Mouse (Mus musculus): ENCODE measurements around the gene Ncor1.
"Not testable (repeated sequence)": the region's sequence is repeated elsewhere in the genome, so short reads cannot be mapped to it uniquely, and the experiment has no call there.

The Ncor1 gene

DNA sequence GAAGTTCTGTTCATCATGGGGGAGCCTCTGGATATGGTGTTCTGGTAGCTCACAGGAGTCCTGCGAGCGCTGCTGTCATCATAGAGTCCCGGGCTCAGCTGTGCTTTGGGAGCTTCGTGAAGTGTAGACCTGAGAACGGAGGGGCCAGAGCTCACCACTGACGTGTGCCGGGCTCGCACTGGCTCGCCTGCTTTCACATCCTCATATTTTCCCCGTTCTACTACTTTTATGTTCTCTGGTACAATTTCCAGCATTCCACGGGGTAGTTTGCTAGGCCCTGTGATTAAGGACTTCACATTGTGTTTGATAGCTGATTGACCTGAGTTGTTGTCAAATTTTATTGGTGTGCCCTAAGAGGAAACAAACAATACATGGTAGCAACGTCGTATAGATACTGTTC lies 115.3 kb downstream of the Ncor1 start:
- no peak for DNase-seq

DNA sequence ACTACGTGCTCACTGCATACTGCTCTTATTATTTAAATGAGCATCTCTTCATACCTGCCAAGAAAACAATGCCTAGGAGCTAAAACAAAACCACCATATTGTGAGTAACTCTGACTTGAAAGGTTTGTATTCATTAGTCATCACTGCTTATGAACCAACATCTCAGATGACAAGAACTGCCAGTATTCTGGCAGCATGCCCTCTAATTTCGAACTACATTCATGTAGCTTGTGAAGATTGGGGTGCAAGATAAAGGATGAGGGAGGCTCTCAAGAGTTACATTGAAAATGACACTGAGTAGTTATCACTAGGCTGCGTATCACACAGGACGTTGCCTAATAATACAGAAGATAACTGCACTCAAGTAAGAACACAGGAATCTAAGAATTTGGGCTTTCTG lies 126.1 kb downstream of the Ncor1 start:
- no peak for DNase-seq

DNA sequence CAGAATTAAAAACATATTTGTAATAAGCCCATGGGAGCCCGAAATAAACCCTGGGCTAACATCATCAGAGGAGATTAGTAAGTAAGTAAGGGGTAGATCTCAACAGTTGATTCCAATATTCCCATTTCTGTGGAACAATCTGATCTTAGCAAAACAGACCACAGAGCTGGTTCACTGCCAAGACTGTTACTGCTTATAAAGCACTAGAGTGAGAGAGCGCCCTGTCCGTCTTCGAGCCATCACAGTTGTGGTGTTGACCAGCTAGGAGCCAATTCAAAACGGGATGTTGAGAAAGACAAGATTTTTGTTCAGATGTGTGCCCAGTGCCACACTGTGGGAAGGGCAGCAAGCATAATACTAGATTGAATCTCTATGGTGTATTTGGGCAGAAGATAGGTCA lies 127.2 kb downstream of the Ncor1 start:
- DNase-seq = no peak

DNA sequence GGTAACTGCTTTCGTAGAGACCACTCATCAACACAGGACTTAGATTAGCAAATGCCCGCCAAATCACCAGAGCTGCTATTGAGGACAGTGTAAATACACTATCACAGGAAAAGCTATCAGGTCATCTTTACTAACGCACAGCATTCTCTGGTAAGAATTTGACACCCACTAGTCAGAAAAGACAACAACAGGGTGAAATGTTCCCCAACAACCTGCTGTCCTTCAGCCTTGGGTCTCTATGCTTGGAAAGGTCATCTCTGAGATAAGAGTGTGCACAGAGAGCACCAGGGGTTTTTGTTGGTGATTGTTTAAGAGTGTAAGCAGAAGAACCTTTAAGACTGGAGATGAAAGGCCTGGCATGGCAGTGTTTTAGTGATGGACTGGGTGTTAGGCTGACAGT lies 134.7 kb downstream of the Ncor1 start:
- no peak for DNase-seq

DNA sequence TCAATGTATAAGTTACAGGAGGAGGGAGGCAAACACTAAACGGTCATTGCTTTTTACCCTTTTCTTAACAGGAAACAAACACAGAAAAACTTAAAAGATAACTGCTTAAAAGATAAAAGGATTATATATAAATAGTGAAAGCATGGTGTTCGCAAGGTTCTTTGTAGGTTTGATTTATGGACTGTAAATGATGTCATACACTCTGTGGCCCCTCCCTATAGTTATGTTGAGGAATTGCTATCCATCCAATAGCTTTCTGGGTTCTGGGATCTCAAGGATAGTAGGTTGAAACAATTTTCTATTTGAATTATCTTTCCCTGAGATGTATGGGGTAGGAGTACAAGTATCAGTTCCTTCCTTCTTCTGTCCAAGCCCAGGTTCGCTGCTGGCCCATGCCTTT lies 138.2 kb downstream of the Ncor1 start:
- DNase-seq = no peak

DNA sequence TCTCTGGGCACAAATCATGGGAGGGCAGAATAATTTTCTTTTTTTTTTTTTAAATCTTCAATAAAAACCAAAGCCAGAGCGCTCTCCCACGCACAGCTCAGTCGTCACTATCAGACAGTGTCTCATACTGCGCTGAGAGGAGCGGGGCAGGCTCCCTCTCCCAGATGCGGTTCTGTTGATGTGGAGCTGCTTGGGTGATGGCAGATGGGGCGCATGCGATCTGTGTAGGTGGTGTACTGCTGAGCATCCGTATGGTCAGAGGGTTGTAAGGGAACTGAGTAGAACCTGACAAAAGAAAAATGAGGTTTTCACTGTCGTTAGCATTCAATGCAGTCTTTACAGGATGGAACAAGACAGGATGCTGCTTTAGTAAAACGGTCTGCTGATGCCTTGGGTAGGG lies 140.6 kb downstream of the Ncor1 start:
- no peak for DNase-seq

DNA sequence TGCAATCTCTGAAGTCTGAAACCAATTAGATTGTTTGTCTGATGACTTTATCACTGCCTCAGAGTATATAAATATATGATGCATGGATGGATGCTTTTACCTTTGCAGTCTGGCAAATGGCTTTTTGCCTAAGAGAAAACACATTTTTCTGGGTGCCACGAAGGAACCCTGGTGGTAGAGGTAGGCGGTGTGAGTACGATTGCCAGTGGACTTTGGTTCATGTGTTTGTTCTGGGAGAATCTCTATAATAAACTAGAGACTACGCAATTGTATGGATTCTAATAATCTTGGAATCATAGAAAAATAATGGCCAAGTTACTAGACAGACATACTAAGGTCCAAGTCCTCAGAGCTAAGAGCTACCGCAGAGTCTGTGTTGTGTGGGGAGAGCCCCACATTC lies 143.4 kb downstream of the Ncor1 start:
- DNase-seq = no peak

DNA sequence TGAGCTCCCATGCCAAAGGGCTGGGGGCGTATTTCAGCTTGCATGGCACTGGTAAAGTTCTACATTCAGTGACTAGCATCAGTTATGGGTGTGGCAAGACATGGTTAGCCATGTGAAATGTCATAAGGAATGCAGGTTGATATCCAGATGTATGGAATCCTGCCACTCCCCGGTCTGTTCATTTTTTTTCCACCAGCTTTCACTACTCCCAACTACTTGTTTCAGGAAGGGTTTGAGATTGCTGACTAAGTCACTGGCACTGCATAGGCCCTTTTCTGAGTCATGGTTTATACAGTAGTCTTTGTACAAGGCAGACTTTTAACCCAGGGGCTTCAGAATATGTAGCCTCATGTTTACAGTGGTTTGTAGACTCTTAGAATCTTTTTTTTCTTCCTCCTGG lies 149.0 kb downstream of the Ncor1 start:
- no peak for DNase-seq

DNA sequence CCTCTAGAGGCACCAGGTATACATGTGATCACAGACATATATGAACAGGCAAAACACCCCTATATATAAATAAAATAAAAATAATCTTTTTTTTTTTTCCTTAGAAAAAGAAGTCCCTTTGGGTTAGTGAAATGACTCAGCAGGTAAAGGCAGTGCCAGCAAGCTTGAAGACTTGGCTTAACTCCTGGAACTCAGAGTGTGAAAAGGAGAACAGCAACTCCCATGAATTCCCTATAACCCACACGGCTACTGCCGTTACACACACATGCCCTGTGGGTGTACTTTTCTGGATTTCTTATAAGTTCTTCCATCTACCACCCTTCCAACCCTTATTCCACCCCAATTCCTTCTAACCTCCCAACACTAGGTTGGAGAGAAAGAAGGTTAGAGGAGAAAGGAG lies 152.5 kb downstream of the Ncor1 start:
- no peak for DNase-seq

DNA sequence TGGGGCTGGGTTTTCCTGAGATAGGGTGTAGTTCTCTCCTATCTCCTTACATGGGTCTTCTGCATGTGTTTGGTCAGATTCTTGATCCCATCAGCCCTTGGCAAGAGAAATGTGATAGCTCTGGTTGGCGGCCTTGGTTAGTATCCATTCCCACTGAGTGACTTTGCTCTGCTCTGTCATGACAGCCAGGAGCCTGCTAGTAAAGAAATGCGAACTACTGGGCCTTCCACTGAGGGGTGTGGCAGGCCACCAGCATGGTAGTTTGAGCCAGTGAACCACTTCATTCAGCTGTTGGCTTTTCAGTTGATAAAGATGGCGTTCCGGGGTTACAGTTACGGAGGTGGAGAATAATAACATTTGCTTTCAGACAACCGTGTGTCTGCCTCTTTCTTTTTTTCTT lies 159.5 kb downstream of the Ncor1 start:
- DNase-seq = no peak

DNA sequence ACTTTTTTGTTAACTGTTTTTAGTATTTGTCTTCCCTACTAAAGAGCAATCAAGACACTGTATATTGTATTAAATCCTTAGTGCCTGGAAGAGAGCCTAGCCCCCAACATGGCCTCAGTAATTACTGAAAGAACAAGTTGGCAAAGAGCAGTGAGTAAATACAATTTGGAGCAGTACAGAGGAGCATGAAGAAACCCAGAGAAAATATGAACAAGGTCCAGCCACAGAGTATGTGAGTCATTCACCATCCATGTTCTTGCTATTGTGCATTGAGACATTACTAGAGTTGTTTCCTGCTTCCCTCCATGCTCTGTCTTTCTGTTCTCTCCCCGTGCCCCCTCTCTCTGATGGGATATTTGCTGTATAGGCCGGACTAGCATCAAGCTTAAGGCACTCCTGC lies 164.2 kb downstream of the Ncor1 start:
- no peak for DNase-seq

DNA sequence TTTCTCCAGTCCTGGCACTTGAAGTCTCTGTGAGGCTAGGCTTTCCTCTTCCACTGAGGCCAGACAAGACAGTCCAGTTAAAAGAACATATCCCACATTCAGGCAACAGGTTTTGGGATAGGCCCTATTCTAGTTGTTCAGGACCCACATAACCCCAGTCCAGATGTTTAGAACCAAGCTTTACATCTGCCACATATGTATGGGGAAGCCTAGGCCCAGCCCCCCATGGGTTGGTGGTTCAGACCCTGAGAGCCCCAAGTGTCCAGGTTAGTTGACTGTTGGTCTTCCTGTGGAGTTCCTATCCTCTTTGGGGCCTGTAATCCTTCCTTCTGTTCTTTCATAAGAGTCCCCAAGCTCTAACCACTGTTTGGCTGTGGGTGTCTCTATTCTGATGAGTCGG lies 170.6 kb downstream of the Ncor1 start:
- no peak for DNase-seq

DNA sequence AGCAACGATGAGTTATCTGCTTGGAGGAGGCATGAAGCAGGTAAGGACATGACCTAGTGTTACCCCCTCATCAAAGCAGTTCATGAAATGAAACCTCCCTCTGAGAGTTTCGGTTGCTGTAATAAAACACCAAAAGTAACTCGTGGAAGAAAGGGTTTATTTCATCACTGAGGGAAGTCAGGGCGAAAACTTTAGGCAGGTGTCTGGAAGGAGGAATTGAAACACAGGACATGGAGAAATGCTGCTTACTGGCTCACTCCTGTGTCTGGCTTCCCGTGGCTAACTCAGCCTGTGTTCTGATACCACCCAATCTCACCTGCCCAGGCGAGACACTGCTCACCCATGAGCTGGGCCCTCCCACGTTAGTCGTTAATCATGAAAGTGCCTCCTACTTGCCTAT lies 173.3 kb downstream of the Ncor1 start:
- no peak for DNase-seq

DNA sequence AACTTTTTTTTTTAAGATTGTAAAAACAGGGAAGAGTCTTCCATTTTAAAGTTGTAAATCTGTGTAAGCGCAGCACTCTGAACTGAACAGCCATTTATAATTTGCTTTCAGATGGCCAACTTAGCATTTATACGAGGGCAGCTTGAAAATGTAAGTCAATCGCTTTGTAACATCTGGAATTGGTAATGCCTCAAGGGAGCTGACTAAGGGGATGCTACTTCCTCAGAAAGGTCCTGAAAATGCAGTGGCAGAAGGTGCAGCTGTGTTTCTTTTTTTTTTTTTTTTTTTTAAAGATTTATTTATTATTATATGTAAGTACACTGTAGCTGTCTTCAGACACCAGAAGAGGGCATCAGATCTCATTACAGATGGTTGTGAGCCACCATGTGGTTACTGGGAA lies 174.3 kb downstream of the Ncor1 start:
- not testable (repeated sequence) for DNase-seq

DNA sequence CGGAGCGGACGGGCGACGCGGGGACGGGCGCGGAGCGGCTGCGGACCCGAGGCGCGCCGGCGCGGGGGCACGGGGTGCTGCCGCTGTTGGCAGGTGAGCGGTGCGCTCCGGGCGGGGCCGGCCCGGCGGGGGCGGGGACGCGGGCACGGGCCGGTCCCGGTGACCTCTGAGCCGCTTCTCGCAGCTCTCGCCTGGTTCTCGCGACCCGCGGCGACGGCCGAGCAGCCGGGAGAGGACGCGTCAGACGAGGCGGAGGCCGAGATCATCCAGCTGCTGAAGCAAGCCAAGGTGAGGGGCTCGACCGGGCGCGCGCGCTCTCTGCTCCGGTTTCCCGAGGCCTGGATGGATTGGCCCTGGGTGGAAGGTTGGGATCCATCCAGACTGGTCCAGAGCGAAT lies 176.7 kb downstream of the Ncor1 start:
- DNase-seq = no peak

DNA sequence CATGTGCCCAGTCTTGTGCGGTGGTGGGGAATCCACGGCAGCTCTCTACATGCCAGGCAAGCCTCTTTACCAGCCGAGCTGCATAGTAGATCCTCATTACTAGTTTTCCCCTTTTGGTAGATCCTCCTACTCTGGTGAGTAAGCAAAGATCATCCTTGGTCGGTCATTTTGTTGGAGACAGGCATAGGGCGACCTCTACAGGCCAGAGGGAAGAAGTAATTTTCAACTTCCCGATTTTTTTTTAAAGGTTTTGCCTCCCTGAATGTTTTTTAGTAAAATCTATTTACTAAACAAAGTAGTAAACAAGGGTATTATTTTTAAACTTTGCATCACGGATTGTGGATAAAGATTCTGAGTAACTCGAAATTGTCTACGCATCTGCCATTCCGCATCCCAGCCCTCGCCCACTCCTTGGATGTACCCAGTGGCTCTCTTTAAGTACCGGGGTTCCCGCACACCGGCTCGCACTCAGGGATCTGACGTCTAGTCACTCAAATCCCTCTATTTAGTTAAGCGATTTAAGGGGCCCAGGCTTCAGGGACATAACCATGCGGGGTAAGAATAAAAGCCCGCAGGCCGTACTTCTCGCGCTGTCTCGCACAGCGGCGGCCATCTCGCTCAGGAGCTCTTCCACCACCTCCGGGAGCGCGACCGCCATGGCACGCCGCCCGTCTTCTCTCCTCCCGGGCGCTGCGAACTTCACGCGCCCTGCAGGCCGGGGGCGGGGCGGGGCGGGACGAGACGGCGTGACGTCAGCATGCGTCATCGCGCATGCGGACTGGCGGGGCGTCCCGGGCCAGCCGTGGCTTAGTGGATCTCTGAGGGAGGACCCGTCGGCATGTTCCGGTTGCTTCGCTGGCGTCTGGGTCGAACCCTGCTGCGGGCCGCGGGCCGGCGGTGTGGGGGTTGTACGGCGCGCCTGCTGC lies 177.4 kb downstream of the Ncor1 start, which contains the start of the genes Zswim7 and Ttc19:
Gene Zswim7 (minus strand): TSS at position 701 of the 926 bp plus-strand sequence.
Gene Ttc19 (plus strand): TSS at position 799 of the 926 bp plus-strand sequence.
- DNase-seq = peak; percentile 95

DNA sequence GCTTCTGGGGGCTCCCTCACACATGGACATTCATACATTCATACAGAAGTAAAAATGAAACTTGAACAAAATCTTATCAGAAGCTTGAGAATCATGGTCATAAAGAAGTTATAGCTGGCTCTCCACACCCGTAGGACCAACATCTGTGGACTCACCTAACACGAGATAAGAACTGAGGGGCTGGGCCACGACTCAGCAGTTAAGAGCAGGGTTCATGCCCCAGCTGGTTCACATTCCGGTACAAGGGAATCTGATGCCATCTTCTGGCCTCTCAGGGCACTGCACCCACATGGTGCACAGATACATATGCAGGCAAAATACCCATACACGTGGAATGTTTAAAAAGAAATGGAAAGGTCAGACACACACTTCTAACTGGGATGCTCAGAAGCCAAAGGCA lies 180.3 kb downstream of the Ncor1 start:
- DNase-seq = peak; percentile 84

DNA sequence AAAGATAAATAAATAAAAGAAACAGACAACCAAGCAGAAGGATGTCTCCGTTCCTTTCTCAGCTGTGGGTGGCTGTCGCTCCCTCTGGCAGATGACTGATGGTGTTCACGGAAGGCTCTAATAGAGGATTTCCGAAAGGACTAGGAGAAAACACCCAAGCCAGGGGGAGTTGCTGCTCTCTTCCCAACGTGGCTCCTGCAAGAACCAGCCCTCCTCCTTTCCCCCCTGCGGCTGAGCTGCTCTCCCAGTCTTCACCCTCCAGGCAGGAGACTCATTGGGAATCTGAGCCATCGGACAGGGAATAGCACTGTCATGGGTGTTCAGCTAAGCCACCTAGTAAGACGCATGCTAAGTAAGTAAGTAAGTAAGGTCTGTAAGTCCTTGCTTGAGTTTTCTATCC lies 181.3 kb downstream of the Ncor1 start:
- no peak for DNase-seq

DNA sequence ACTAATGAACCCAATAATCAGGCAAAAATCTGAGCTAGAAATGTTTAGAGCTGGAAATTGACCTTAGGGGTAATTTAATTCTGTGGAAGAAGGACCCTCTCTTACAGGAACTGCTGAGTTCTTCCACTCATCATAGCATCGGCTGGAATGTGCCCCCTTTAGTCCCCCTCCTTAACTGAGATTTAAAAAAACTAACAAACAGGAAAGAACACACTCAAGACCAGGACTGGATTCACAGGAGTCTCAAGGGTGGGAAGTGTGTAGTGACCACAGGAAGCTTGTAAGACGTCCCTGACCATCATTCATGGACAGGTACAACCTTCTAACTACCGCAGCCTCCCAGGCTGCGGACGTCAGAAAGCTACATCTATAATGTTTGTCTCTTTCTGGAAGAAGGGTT lies 187.5 kb downstream of the Ncor1 start:
- no peak for DNase-seq

DNA sequence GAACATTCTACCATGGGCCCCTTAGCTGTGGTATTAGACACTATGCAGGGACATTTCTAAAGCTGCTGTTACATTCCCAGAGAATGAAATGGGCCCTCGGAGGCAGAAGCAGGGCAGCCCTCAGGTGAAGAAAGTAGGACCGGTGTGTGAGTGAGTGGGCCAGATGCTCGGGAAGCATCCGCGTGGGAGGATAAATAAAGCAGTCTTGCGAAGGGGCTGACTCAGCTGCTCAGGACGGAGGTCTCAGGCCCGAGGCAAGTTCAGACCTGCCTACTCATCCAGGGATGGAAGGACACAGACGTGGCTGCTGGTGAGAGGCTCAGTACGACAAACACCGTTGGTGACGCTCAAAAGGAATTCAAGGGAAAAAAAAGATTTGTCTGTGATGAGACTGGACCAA lies 189.2 kb downstream of the Ncor1 start:
- DNase-seq = no peak

DNA sequence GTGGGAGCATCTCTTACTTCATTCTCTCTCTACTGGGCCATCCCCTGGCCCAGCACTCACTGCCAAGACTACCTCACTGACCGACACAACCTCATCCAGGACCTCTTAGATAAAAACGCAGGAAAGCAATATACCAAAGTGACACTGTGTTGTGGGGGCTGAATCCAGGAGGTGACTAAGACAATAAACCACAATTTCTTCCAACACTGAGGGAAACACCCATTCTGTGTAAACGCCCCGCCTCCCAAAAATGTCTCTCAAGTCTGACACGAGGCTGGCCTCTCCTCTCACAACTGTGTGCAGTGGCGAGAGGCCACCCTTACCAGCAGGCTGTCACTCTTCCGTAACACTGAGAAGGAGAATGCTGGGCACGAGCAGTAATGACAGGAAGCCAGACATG lies 190.0 kb downstream of the Ncor1 start:
- no peak for DNase-seq

DNA sequence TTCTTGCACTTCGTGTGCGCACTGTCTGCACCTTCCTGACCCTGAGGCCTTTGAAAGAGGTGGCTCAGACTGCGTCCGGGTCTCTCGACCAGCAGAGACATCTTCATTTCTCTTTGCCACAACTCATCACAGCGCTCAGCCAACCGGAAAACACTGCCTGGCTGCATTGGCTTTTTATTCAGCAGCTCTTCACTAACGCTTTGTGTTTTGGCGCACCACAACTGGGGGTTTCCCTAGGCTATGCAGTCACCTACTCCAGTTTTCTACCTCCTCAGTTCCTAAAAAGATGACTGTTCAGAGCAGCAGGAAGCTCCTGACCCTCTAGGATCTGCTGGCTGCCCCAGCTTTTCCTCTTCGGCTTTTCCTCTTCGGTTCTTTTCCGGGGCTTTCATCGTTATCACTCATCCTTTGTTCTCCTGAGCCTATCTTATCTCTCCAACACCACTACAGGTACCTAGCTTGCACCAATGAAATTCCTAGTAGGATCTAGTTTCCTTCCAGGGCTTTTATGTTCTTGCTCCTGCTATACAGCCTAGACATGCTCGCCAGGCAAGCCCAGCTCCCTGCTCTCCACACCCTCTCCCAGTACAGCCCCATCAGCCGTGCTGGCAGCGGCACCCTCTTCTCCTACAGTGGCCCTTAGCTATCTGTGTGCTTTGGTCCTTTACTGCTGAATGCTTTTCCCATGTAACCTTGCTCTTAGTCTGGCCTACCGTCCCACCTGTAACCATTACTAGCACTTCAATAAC lies 191.7 kb downstream of the Ncor1 start:
- no peak for DNase-seq
